Mouse (Mus musculus): ENCODE data around the gene Add3. TPM values are rescaled to one million over a fixed set of nuclear protein-coding genes. Genes with fewer than 3 reads are reported as not detected.

The Add3 gene
- polyA plus RNA-seq, 1 experiment from 2014 or later = 134 TPM

DNA sequence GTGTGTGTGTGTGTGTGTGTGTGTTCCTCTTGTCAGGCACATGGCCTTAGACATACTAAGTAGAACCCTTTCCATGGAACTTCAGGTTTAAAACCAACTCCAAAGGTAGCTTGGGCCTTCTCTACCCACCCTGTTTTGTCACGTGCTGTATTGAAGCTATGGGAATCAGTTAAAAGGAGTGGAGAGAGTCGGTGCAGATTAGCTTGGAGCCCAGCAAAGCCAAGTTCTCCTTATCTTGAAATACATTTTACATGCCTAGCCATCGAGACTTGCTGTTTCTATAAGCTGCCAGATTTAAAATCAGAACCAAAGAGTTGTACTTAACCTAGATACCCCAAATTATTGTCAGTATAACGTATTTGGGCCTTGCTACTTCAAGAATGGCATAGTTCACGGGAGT is 44.7 kb downstream of the Add3 start:
- Histone ChIP-seq H3K4me2 (ENCODE audit: low read length) (peak overlapping the region; percentile 44; the same call in 1 of the 2 replicates), H3K9ac (ENCODE audit: low read length) (peak overlapping the region; percentile 47), H3K36me3 (ENCODE audit: control insufficient read depth, insufficient read depth, low read length) (peaks cover 15% of the 10 kb centered on the region; the same call in 1 of the 2 replicates), H3K4me1 (ENCODE audit: control insufficient read depth in 2 of 2, insufficient read depth in 2 of 2, low read length in 2 of 2) (peaks cover 46 to 82% of the 10 kb centered on the region in 2 experiments), H3K9me3 (ENCODE audit: control insufficient read depth, low read length) (no peaks in the 10 kb centered on the region), H3K27me3 (ENCODE audit: control insufficient read depth, insufficient read depth, low read length) (no peaks in the 10 kb centered on the region), H3K4me3 (ENCODE audit: control insufficient read depth in 1 of 2, insufficient read depth in 1 of 2, low read depth in 1 of 2, low read length in 2 of 2) (no peak overlapping the region), H3K27ac (replicated peaks in 1 of 2; ENCODE audit: control insufficient read depth in 1 of 2, insufficient read depth in 1 of 2, low read depth in 2 of 2, low read length in 2 of 2) (peak overlapping the region; percentile 42 to 73; a peak in 3 of 4 replicates)
- no peak for ATAC-seq (ENCODE audit: insufficient number of reproducible peaks, insufficient read depth, low FRiP score, low read depth)
- WGBS = 32% methylated on average over 5 of the region's 5 CpGs

DNA sequence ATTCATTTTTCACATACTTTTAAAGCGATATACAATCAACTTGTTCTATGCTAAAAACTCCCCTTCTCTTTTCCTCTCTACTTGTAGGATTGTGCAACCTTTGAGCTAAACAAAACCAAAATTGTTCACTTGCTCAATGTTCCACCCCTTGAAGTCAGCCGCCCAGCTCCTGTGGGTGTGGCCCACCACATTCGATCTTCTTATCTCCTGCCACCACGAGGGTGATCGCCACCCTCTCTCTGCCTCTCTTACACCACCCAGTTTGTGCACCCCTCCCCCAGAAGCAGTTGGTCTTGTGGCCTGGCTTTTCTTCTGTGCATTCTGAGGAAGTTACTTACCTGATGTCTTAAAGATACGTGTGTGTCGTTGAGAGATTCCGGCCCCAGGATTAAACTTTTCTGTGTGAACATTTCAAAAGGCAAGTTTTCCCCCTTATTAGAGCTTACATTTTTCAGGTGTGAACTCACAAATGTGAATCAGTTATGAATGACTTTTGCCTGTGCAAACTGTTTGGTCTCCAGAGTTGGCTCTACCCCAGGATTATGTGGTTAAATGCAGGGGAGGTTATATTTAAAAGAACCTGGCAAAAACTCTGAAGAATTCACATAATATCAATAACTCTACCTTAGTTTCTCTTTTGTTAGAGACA is 45.4 kb downstream of the Add3 start:
- no peak overlapping the region; the same call in 1 of the 2 replicates for H3K9ac ChIP-seq (ENCODE audit: low read length)
- H3K27ac ChIP-seq (replicated peaks in 1 of 2; ENCODE audit: control insufficient read depth in 1 of 2, insufficient read depth in 1 of 2, low read depth in 2 of 2, low read length in 2 of 2) = peak overlapping the region; percentile 34 to 66; a peak in 2 of 4 replicates
- peaks cover 15% of the 10 kb centered on the region; the same call in 1 of the 2 replicates for H3K36me3 ChIP-seq (ENCODE audit: control insufficient read depth, insufficient read depth, low read length)
- H3K4me3 ChIP-seq (ENCODE audit: control insufficient read depth in 1 of 2, insufficient read depth in 1 of 2, low read depth in 1 of 2, low read length in 2 of 2) = no peak overlapping the region
- peaks cover 44 to 81% of the 10 kb centered on the region in 2 experiments for H3K4me1 ChIP-seq (ENCODE audit: control insufficient read depth in 2 of 2, insufficient read depth in 2 of 2, low read length in 2 of 2)
- ATAC-seq (ENCODE audit: insufficient number of reproducible peaks, insufficient read depth, low FRiP score, low read depth) = no peak
- H3K4me2 ChIP-seq (ENCODE audit: low read length) = 0 out of 2 replicates have a peak overlapping the region, but pooled peaks have one; percentile 44
- no peaks in the 10 kb centered on the region for H3K9me3 ChIP-seq (ENCODE audit: control insufficient read depth, low read length)
- H3K27me3 ChIP-seq (ENCODE audit: control insufficient read depth, insufficient read depth, low read length) = no peaks in the 10 kb centered on the region
- 29% methylated on average over 8 of the region's 8 CpGs for WGBS

DNA sequence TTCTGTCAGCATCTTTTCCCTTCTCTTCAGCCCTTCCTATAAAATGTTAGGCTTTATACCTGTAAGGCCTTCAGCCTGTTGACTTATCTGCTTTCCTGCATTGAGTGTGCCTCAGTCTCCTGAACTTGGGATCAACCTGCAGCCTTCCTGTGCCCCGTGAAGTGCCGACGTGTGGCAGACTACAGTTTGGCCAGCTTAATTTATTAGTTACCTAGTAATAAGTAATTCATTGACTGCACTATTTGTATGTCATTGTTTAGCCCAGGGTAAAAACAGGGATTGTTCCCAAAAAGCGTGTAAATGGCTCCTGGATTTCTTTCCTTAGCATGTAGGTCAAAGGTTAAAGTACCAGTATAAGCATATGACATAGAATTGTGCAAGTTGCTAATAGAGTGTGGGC is 46.2 kb downstream of the Add3 start:
- H3K9me3 ChIP-seq (ENCODE audit: control insufficient read depth, low read length) = no peaks in the 10 kb centered on the region
- H3K9ac ChIP-seq (ENCODE audit: low read length) = no peak overlapping the region
- peaks cover 11% of the 10 kb centered on the region; the same call in 1 of the 2 replicates for H3K36me3 ChIP-seq (ENCODE audit: control insufficient read depth, insufficient read depth, low read length)
- no peaks in the 10 kb centered on the region for H3K27me3 ChIP-seq (ENCODE audit: control insufficient read depth, insufficient read depth, low read length)
- H3K4me1 ChIP-seq (ENCODE audit: control insufficient read depth in 2 of 2, insufficient read depth in 2 of 2, low read length in 2 of 2) = peaks cover 40 to 77% of the 10 kb centered on the region in 2 experiments
- 76% methylated on average over 4 of the region's 4 CpGs for WGBS
- H3K27ac ChIP-seq (replicated peaks in 1 of 2; ENCODE audit: control insufficient read depth in 1 of 2, insufficient read depth in 1 of 2, low read depth in 2 of 2, low read length in 2 of 2) = peak overlapping the region; percentile 3 to 49; a peak in 1 of 4 replicates
- ATAC-seq (ENCODE audit: insufficient number of reproducible peaks, insufficient read depth, low FRiP score, low read depth) = no peak
- no peak overlapping the region for H3K4me3 ChIP-seq (ENCODE audit: control insufficient read depth in 1 of 2, insufficient read depth in 1 of 2, low read depth in 1 of 2, low read length in 2 of 2)
- no peak overlapping the region for H3K4me2 ChIP-seq (ENCODE audit: low read length)

DNA sequence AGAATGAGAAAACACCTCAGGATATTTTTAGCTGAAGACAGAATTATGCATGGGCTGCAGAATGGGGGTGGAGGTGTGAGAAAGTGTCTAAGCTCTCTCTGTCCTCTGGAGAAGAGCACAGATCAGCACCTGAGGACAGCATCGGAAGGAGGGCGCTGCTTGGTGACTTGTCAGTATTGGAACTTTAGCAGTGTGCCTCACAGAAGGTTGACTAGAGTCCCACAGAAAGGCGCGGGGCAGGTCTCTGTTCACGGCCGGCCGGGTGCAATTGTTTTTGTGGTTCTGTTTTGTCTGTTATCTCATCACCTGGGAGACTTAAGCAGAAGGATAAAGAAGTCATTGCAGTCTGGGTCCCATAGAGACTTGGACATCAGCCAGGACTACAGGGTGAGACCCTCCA is 47.3 kb downstream of the Add3 start:
- H3K27ac ChIP-seq (replicated peaks in 1 of 2; ENCODE audit: control insufficient read depth in 1 of 2, insufficient read depth in 1 of 2, low read depth in 2 of 2, low read length in 2 of 2) = peak overlapping the region; percentile 76 to 77
- ATAC-seq (ENCODE audit: insufficient number of reproducible peaks, insufficient read depth, low FRiP score, low read depth) = no peak

DNA sequence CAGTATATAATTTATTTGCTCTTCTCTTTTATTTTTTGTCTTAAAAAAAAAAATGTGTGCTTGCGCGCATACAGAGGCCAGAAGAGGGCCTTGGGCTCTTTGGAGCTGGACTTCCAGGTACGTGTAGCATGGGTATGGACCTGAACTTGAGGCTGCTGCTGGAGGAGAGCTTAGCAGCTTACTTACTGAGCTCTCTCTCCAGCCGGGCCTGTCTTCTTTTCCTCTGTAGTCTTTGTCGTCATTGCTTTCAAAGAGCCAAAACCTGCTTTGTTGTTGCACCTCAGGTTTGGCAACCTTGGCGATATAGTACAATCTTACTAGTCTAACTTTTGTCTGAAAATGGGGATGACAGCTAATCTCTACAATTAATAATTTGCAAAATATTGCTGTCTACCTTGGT is 47.9 kb downstream of the Add3 start:
- H3K4me3 ChIP-seq (ENCODE audit: control insufficient read depth in 1 of 2, insufficient read depth in 1 of 2, low read depth in 1 of 2, low read length in 2 of 2) = no peak overlapping the region
- H3K27ac ChIP-seq (replicated peaks in 1 of 2; ENCODE audit: control insufficient read depth in 1 of 2, insufficient read depth in 1 of 2, low read depth in 2 of 2, low read length in 2 of 2) = peak overlapping the region; percentile 23 to 76; a peak in 2 of 4 replicates
- 61% methylated on average over 6 of the region's 6 CpGs for WGBS
- peaks cover 42 to 82% of the 10 kb centered on the region in 2 experiments for H3K4me1 ChIP-seq (ENCODE audit: control insufficient read depth in 2 of 2, insufficient read depth in 2 of 2, low read length in 2 of 2)
- peak overlapping the region; percentile 47 for H3K4me2 ChIP-seq (ENCODE audit: low read length)
- no peak for ATAC-seq (ENCODE audit: insufficient number of reproducible peaks, insufficient read depth, low FRiP score, low read depth)
- H3K9ac ChIP-seq (ENCODE audit: low read length) = 0 out of 2 replicates have a peak overlapping the region, but pooled peaks have one; percentile 47
- no peaks in the 10 kb centered on the region for H3K9me3 ChIP-seq (ENCODE audit: control insufficient read depth, low read length)
- 0 out of 2 replicates have a peak, but pooled peaks cover 5% of the 10 kb centered on the region for H3K36me3 ChIP-seq (ENCODE audit: control insufficient read depth, insufficient read depth, low read length)
- no peaks in the 10 kb centered on the region for H3K27me3 ChIP-seq (ENCODE audit: control insufficient read depth, insufficient read depth, low read length)

More for the DNA sequence above, 47.3 kb downstream of the Add3 start:
- Histone ChIP-seq H3K9me3 (ENCODE audit: control insufficient read depth, low read length) (no peaks in the 10 kb centered on the region), H3K9ac (ENCODE audit: low read length) (peak overlapping the region; percentile 47), H3K36me3 (ENCODE audit: control insufficient read depth, insufficient read depth, low read length) (0 out of 2 replicates have a peak, but pooled peaks cover 5% of the 10 kb centered on the region), H3K4me1 (ENCODE audit: control insufficient read depth in 2 of 2, insufficient read depth in 2 of 2, low read length in 2 of 2) (peaks cover 44 to 85% of the 10 kb centered on the region in 2 experiments), H3K4me2 (ENCODE audit: low read length) (peak overlapping the region; percentile 47), H3K27me3 (ENCODE audit: control insufficient read depth, insufficient read depth, low read length) (no peaks in the 10 kb centered on the region), H3K4me3 (ENCODE audit: control insufficient read depth in 1 of 2, insufficient read depth in 1 of 2, low read depth in 1 of 2, low read length in 2 of 2) (no peak overlapping the region)
- 16% methylated on average over 7 of the region's 7 CpGs for WGBS

DNA sequence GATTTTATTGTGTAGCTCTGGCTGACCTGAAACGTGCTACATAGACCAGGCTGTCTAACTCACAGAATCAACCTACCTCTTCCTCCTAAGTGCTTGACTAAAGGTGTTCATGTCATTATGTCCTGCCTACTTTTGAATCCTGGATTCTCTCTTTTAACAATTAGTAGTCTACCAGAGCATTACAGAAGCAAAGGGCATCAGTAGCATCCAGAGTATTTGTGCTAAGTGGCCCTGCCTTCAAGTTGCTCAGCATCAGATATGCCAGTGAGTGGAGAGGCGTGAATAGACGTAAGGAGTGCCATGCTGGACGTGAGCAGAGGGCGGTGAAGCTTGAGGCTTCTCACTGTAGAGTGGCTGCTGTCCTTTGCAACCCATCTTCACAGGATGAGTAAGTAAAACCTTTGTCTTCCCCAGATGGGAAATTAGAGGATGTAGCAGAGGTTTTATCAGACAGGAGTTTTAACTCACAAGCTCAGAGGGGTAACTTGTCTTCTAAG is 48.5 kb downstream of the Add3 start:
- Histone ChIP-seq H3K27me3 (ENCODE audit: control insufficient read depth, insufficient read depth, low read length) (no peaks in the 10 kb centered on the region), H3K9ac (ENCODE audit: low read length) (no peak overlapping the region), H3K27ac (replicated peaks in 1 of 2; ENCODE audit: control insufficient read depth in 1 of 2, insufficient read depth in 1 of 2, low read depth in 2 of 2, low read length in 2 of 2) (0 out of 4 replicates have a peak overlapping the region, but pooled peaks of 1 of the 2 experiments have one; percentile 24), H3K36me3 (ENCODE audit: control insufficient read depth, insufficient read depth, low read length) (0 out of 2 replicates have a peak, but pooled peaks cover 5% of the 10 kb centered on the region), H3K4me2 (ENCODE audit: low read length) (no peak overlapping the region), H3K4me1 (ENCODE audit: control insufficient read depth in 2 of 2, insufficient read depth in 2 of 2, low read length in 2 of 2) (peaks cover 36 to 82% of the 10 kb centered on the region in 2 experiments), H3K9me3 (ENCODE audit: control insufficient read depth, low read length) (no peaks in the 10 kb centered on the region), H3K4me3 (ENCODE audit: control insufficient read depth in 1 of 2, insufficient read depth in 1 of 2, low read depth in 1 of 2, low read length in 2 of 2) (no peak overlapping the region)
- ATAC-seq (ENCODE audit: insufficient number of reproducible peaks, insufficient read depth, low FRiP score, low read depth) = no peak
- WGBS = 55% methylated on average over 5 of the region's 5 CpGs

DNA sequence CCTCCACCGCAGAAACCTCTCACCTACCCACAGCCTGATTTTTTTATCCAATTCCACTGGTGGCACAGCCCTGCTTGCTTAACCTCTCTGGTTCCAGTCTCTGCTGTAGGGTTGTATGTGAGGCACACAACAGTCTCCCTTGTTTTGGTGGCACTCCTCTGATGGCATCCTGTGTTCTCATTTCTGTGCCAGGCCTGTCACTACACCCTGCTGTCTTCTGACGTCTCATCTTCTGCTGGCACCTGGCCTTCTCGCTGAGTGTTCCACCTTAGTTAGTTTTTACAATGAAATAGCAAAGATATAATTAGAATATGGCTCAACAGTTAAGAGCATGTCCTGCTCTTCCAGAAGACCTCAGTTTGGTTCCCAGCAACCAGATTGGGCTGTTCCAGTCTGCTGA is 49.5 kb downstream of the Add3 start:
- Histone ChIP-seq H3K27ac (replicated peaks in 1 of 2; ENCODE audit: control insufficient read depth in 1 of 2, insufficient read depth in 1 of 2, low read depth in 2 of 2, low read length in 2 of 2) (peak overlapping the region in 1 of 2 experiments; percentile 37; a peak in 2 of 4 replicates), H3K9ac (ENCODE audit: low read length) (no peak overlapping the region), H3K36me3 (ENCODE audit: control insufficient read depth, insufficient read depth, low read length) (0 out of 2 replicates have a peak, but pooled peaks cover 5% of the 10 kb centered on the region), H3K4me3 (ENCODE audit: control insufficient read depth in 1 of 2, insufficient read depth in 1 of 2, low read depth in 1 of 2, low read length in 2 of 2) (no peak overlapping the region), H3K9me3 (ENCODE audit: control insufficient read depth, low read length) (no peaks in the 10 kb centered on the region), H3K4me1 (ENCODE audit: control insufficient read depth in 2 of 2, insufficient read depth in 2 of 2, low read length in 2 of 2) (peaks cover 36 to 82% of the 10 kb centered on the region in 2 experiments), H3K4me2 (ENCODE audit: low read length) (no peak overlapping the region), H3K27me3 (ENCODE audit: control insufficient read depth, insufficient read depth, low read length) (no peaks in the 10 kb centered on the region)
- ATAC-seq (ENCODE audit: insufficient number of reproducible peaks, insufficient read depth, low FRiP score, low read depth) = no peak
- 70% methylated on average over 3 of the region's 3 CpGs for WGBS

All from heart, embryonic 14.5 days (tissue).